Mouse (Mus musculus) limb, embryonic 12.5 days (tissue): ENCODE measurements around the gene Cyp4f39. TPM values are rescaled to one million over a fixed set of nuclear protein-coding genes. Genes with fewer than 3 reads are reported as not detected.
"Not testable (repeated sequence)": the region's sequence is repeated elsewhere in the genome, so short reads cannot be mapped to it uniquely, and the experiment has no call there.

Experiments
- ATAC-seq: fragments of 200-750 bp; cut with Nextera tagmentation; 2 replicates; pipeline ENCODE4 v1.8.0; 2017; ENCODE audit warnings: low read depth, moderate TSS enrichment; ENCODE audit not compliant: insufficient number of reproducible peaks, insufficient read depth, low FRiP score, low TSS enrichment
- H3K27ac ChIP-seq: fragments of 300-500 bp; sonication (generic); 2 replicates; pipeline ENCODE4 v1.5.1; 2016; ENCODE audit warnings: mild to moderate bottlenecking, moderate library complexity
- H3K27me3 ChIP-seq: fragments of 300-500 bp; sonication (generic); 2 replicates; pipeline ENCODE4 v1.6.1; 2016; ENCODE audit warnings: mild to moderate bottlenecking, moderate library complexity
- H3K36me3 ChIP-seq: fragments of 300-500 bp; sonication (generic); 2 replicates; pipeline ENCODE4 v1.6.1; 2016; ENCODE audit warnings: mild to moderate bottlenecking, moderate library complexity
- H3K4me1 ChIP-seq: fragments of 300-500 bp; sonication (generic); replicated peaks from 2 replicates; pipeline ENCODE4 v1.6.1; 2016
- H3K4me2 ChIP-seq: fragments of 300-500 bp; sonication (generic); 2 replicates; pipeline ENCODE4 v1.6.1; 2016; ENCODE audit warnings: mild to moderate bottlenecking, moderate library complexity
- H3K4me3 ChIP-seq: fragments of 300-500 bp; sonication (generic); replicated peaks from 2 replicates; pipeline ENCODE4 v1.5.1; 2016; ENCODE audit warnings: mild to moderate bottlenecking
- H3K9ac ChIP-seq: fragments of 300-500 bp; sonication (generic); replicated peaks from 2 replicates; pipeline ENCODE4 v1.6.1; 2016; ENCODE audit warnings: mild to moderate bottlenecking, moderate library complexity
- H3K9me3 ChIP-seq: fragments of 300-500 bp; sonication (generic); 2 replicates; pipeline ENCODE4 v1.6.1; 2016; ENCODE audit warnings: mild to moderate bottlenecking, moderate library complexity
- WGBS: fragments of 180-500 bp; shearing (Covaris S2); methylation state at CpG from one replicate; pipeline ENCODE4 v1.1.7; 2016; 5-methylcytosine and 5-hydroxymethylcytosine counted together
- polyA plus RNA-seq: library from polyadenylated mRNA; unstranded; fragments of >200 nt; fragmentation: Nextera tagmentation; extraction: Ambion mirVana; gene quantifications from 2 replicates; pipeline ENCODE4 v1.2.1, GENCODE M21; 2016

Cyp4f39 gene
- polyA plus RNA-seq, 1 experiment from 2014 or later = not detected

DNA sequence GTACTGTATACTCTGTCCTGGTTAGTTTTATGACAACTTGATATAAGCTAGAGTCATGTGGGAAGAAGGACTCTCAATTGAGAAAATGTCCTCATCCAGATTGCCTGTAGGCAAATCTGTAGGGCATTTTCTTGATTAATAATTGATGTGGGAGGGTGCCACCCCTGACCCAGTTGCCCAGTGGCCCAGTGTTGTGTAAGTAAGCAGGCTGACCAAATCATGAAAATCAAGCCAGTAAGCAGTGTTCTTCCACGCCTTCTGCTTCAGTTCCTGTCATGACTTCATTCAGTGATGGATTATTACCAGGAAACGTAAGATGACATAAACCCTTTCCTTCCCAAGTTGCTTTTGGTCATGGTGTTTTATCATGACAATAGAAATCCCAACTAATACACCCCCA lies 50.6 kb downstream of the Cyp4f39 start:
- H3K36me3 ChIP-seq = peaks cover 2% of the 10 kb centered on the region; the same call in 1 of the 2 replicates
- no peaks in the 10 kb centered on the region for H3K9me3 ChIP-seq
- ATAC-seq = no peak
- no peaks in the 10 kb centered on the region for H3K27me3 ChIP-seq
- H3K4me2 ChIP-seq = no peak overlapping the region
- 77% methylated on average over 2 of the region's 2 CpGs for WGBS
- peaks cover 10% of the 10 kb centered on the region for H3K4me1 ChIP-seq
- H3K9ac ChIP-seq = no peak overlapping the region
- no peak overlapping the region for H3K27ac ChIP-seq
- no peak overlapping the region for H3K4me3 ChIP-seq

DNA sequence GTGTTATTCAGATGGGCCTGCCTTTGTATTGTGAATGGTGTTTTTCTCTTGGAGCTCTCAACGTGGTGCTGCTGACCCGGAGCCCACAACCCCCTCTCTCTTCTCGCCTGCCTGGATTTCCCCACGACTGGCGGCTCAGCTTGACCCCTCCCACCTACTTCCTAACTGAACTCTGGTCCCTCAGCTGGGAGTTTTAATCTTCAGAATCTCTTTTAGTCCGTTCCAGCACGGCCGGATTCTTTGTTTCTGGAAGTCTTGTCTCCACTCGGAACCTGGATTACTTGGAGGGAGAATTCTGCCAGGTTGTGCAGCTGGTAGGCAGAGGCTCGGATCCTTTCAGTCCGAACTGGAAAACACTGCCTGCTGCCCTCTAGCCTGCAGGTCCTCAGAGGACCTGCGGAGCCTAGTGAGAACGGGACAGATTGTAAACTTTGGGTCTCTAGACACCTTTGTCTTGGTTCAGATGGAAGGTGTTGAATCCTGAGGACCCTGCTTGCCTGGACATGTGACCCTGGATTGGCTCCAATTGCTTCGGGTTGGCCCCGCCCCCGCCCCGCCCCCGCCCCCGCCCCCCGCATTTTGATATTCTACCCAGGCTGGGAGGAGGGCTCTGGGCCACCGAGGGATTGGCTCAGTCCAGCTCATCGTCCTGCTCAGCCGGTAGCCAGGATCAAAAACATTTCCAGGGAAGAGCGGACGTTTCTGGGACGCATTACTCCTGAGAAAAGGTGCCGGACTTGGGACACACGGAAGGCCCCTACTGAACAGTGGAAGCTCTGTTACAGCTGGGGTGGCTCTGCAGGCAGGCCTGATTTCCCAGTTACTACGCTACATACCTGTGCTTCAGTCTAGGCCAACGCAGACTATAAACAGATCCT lies 53.6 kb downstream of the Cyp4f39 start, which contains the start of gene Cyp4f17:
TSS of gene Cyp4f17 (plus strand) at position 200 of the 878 bp plus-strand sequence.
- Histone ChIP-seq H3K36me3 (peaks cover 20% of the 10 kb centered on the region), H3K27ac (peak within 1 kb of the TSS; percentile 94), H3K9me3 (no peaks in the 10 kb centered on the region), H3K27me3 (no peaks in the 10 kb centered on the region), H3K4me1 (peaks cover 10% of the 10 kb centered on the region), H3K4me2 (peak within 1 kb of the TSS; percentile 87), H3K4me3 (peak within 1 kb of the TSS; percentile 52), H3K9ac (peak within 1 kb of the TSS; percentile 74)
- 1% methylated on average over 30 of the region's 30 CpGs for WGBS
- peak; percentile 92 for ATAC-seq

DNA sequence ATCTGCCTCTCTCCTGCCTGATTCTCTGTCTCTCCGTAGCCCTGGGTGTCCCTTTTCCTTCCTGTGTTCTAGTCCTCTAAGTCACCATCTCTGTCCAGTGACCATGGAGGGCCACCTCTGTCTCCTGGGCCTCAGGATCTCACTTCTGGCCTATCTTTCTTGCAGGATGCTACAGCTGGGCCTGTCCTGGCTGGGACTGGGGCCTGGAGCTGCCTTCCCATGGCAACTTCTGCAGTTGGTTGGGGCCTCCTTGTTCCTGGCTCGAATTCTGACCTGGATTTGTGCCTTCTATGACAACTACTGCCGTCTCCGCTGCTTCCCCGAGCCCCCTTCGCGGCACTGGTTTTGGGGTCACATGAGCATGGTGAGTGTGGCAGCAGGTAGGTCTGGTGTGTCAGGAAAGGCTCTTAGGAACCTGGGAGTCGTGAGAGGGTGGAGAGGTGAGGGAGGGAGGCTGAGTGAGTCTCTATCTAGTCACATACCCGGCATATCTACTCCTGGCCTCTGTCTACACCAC lies 54.3 kb downstream of the Cyp4f39 start:
- H3K36me3 ChIP-seq = peaks cover 20% of the 10 kb centered on the region
- WGBS = 40% methylated on average over 9 of the region's 9 CpGs
- H3K9me3 ChIP-seq = no peaks in the 10 kb centered on the region
- peak overlapping the region; percentile 94 for H3K27ac ChIP-seq
- no peaks in the 10 kb centered on the region for H3K27me3 ChIP-seq
- H3K9ac ChIP-seq = peak overlapping the region; percentile 74
- H3K4me3 ChIP-seq = peak overlapping the region; percentile 52
- 0 out of 2 replicates have a peak, but pooled peaks have one; percentile 63 for ATAC-seq
- H3K4me2 ChIP-seq = peak overlapping the region; percentile 87
- peaks cover 10% of the 10 kb centered on the region for H3K4me1 ChIP-seq

DNA sequence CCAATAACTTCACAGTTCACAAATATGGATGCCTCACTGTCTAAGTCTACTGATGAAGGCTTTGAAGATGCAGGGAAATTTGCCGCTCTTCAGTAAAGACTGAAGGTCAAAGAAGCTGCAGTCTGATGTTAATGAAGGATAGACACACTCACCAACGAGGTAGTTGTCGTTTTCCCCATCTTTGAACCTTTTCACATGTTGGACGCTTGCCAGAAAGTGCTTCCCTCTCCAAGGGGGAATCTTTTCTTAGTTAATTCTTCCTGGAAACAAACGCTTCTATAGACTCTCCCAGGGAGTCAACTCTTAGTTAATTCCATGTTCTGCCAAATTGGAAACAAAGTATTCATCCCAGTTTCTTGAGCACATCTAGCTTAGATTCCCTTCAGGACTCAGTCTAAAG lies 63.6 kb downstream of the Cyp4f39 start:
- Histone ChIP-seq H3K27ac (no peak overlapping the region), H3K4me2 (no peak overlapping the region), H3K9ac (no peak overlapping the region), H3K4me3 (no peak overlapping the region), H3K9me3 (no peaks in the 10 kb centered on the region), H3K4me1 (no peaks in the 10 kb centered on the region), H3K36me3 (peaks cover 37% of the 10 kb centered on the region; the same call in 1 of the 2 replicates), H3K27me3 (no peaks in the 10 kb centered on the region)
- no peak for ATAC-seq
- WGBS = 88% methylated on average over 5 of the region's 5 CpGs

DNA sequence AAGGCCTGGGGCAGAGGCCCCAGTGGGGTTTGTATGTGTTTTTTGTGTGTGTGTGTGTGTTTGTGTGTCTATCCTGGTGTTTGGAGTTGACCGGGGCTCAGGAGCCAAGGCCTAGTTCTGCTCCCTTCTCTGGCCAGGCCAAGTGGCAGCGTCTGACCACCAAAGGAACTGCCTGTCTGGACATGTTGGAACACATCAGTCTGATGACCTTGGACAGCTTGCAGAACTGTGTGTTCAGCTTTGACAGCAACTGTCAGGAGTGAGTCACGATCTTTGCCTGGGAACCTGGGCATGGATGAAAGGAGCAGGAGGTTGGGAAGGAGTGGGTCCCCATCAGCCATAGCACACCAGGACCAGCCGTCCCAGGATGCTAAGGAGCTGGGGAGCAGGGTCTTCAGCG lies 69.5 kb downstream of the Cyp4f39 start:
- no peak overlapping the region for H3K4me3 ChIP-seq
- H3K9ac ChIP-seq = no peak overlapping the region
- H3K9me3 ChIP-seq = no peaks in the 10 kb centered on the region
- no peak overlapping the region for H3K27ac ChIP-seq
- H3K36me3 ChIP-seq = peaks cover 72% of the 10 kb centered on the region
- H3K4me1 ChIP-seq = no peaks in the 10 kb centered on the region
- 91% methylated on average over 5 of the region's 5 CpGs for WGBS
- H3K27me3 ChIP-seq = no peaks in the 10 kb centered on the region
- no peak overlapping the region for H3K4me2 ChIP-seq
- no peak for ATAC-seq

DNA sequence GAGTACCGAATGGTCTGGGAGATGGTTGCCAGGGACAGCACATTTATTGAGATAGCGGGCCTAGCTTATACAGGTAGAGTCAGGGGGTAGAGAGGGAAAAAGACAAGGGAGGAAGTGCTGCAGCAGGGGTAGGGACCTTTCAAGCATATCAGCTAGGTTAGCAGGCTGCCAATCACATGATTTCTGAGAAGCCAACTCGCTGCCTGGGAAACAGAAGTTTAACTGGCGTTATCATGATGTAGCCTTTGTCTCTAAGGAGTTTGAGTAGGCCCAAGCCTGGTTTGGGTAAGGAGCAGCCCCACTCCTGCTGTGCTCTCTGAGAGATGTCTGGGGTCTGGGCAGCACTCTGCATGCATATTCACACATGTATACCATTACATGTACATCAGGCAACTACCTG lies 69.9 kb downstream of the Cyp4f39 start:
- Histone ChIP-seq H3K9ac (no peak overlapping the region), H3K36me3 (peaks cover 75% of the 10 kb centered on the region), H3K4me2 (no peak overlapping the region), H3K27me3 (no peaks in the 10 kb centered on the region), H3K27ac (no peak overlapping the region), H3K4me3 (no peak overlapping the region), H3K4me1 (no peaks in the 10 kb centered on the region), H3K9me3 (no peaks in the 10 kb centered on the region)
- ATAC-seq = no peak
- 92% methylated on average over 4 of the region's 4 CpGs for WGBS

DNA sequence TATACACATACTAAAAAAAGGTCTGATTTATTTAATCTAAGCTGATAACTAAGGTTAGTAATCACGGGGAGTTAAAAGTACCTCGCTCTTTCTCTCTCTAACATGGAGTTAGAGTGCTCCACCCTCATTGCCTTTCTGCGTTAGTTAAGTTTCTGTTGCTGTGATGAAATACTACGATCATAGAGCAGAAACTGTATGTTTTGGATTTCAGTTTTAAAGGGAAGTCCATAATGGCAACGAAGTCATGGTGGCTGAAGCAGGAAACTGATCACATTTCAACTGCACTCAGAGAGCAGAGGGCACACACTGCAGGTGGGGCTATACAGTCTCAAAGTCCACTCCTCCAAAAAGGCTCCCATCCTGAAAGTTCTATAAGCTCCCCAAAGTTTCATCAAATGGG lies 70.3 kb downstream of the Cyp4f39 start:
- WGBS = 86% methylated on average over 5 of the region's 5 CpGs
- H3K9ac ChIP-seq = no peak overlapping the region
- H3K4me2 ChIP-seq = no peak overlapping the region
- no peak overlapping the region for H3K27ac ChIP-seq
- H3K9me3 ChIP-seq = no peaks in the 10 kb centered on the region
- no peak for ATAC-seq
- no peak overlapping the region for H3K4me3 ChIP-seq
- peaks cover 76% of the 10 kb centered on the region for H3K36me3 ChIP-seq
- no peaks in the 10 kb centered on the region for H3K4me1 ChIP-seq
- H3K27me3 ChIP-seq = no peaks in the 10 kb centered on the region

- Histone ChIP-seq H3K36me3 (peaks cover 72% of the 10 kb centered on the region), H3K9ac (no peak overlapping the region)
- 90% methylated on average over 11 of the region's 11 CpGs for WGBS
These were observed 71.4 kb downstream of the Cyp4f39 start for GRCm38 (mm10) chr17:32523895-32524294.

DNA sequence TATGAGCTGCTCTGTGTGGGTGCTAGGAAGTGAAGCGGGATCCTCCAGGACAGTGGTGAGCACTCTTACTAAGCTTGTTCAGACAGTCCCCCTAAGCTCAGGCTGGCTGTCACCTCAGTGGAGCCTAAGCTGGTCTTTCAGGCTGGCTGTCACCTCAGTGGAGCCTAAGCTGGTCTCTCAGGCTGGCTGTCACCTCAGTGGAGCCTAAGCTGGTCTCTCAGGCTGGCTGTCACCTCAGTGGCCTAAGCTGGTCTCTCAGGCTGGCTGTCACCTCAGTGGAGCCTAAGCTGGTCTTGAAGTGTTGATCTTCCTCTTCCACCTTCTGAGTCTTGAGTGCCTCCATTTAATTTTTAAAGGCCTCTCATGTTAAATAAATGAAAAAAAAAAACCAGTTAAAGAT lies 73.8 kb downstream of the Cyp4f39 start:
- 82% methylated on average over 1 of the region's 1 CpGs for WGBS
- H3K4me2 ChIP-seq, H3K9ac ChIP-seq, ATAC-seq, H3K4me3 ChIP-seq, H3K27me3 ChIP-seq, H3K4me1 ChIP-seq, H3K27ac ChIP-seq, H3K9me3 ChIP-seq: not testable (repeated sequence)
- peaks cover 54% of the 10 kb centered on the region for H3K36me3 ChIP-seq

More at GRCm38 (mm10) chr17:32523895-32524294, 71.4 kb downstream of the Cyp4f39 start:
- Histone ChIP-seq H3K4me1 (peaks cover 7% of the 10 kb centered on the region; the same call in 1 of the 2 replicates), H3K9me3 (no peaks in the 10 kb centered on the region), H3K4me3 (no peak overlapping the region), H3K27me3 (no peaks in the 10 kb centered on the region), H3K27ac (no peak overlapping the region), H3K4me2 (no peak overlapping the region)
- ATAC-seq = no peak

DNA sequence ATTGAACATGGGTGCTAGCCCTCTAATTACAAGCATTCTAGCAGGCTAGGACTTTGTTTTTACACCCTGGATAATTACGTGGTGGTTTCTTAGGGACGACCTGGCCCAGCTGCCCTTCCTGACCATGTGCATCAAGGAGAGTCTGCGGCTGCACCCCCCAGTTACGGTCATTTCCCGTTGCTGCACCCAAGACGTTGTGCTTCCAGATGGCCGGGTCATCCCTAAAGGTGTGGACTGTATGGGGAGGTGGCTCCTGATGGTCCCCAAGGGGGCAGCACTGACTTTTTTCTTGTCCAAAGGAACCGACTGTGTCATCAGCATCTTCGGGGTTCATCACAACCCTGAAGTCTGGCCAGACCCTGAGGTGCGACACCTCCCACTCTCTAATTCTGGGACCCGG lies 75.2 kb downstream of the Cyp4f39 start:
- Histone ChIP-seq H3K27ac (no peak overlapping the region), H3K27me3 (no peaks in the 10 kb centered on the region), H3K9me3 (no peaks in the 10 kb centered on the region), H3K4me3 (no peak overlapping the region), H3K9ac (no peak overlapping the region), H3K36me3 (peaks cover 44% of the 10 kb centered on the region), H3K4me1 (peaks cover 7% of the 10 kb centered on the region; the same call in 1 of the 2 replicates), H3K4me2 (no peak overlapping the region)
- ATAC-seq = no peak
- 81% methylated on average over 11 of the region's 11 CpGs for WGBS
